ENCODE assay signal across 15 mouse cellular contexts in genomic region chr14:25301336-25302031, GRCm38 (mm10).
A peak's percentile ranks its signal among the peaks of the same experiment; 100 is the strongest.
DNase-seq lines count a peak whose midpoint lies in the region; ATAC-seq and TF ChIP-seq lines count a peak whose summit lies in the region.
"Had no signal": no experiment of that assay in that cellular context is flagged by ENCODE, and none has a peak within 500 bp of the region (broad histone marks: within the 10 kb centered on the region; RNA-seq: fewer than 3 reads in every experiment).

No protein-coding gene starts in this region.

- ATAC-seq in kidney, embryonic 15.5 days (replicated peaks; ENCODE audit: low FRiP score), result no peak
- ATAC-seq in granulocyte monocyte progenitor cell, adult 5-6 weeks (replicated peaks; ENCODE audit: poor library complexity, severe bottlenecking), result peak; percentile 93
- no peak for ATAC-seq in midbrain, embryonic 16.5 days
- ATAC-seq: inflammation-experienced regulatory T-cells, adult 6 months had no signal

- no peaks in the 10 kb centered on the region for H3K27me3 ChIP-seq in kidney, adult 2 months (replicated peaks; ENCODE audit: control insufficient read depth, insufficient read depth, low read length)
- H3K27me3 ChIP-seq in kidney, embryonic 15.5 days, result 0 out of 2 replicates have a peak, but pooled peaks cover 3% of the 10 kb centered on the region
- H3K27me3 ChIP-seq in midbrain, embryonic 16.5 days (ENCODE audit: control insufficient read depth, insufficient read depth, low read depth, low read length), result no peaks in the 10 kb centered on the region
- H3K27me3 ChIP-seq: embryonic facial prominence, embryonic 15.5 days; heart, embryonic 12.5 days had no signal

- H3K27ac ChIP-seq in kidney, adult 2 months (ENCODE audit: insufficient read depth, low read depth, low read length), result no peak overlapping the region
- no peak overlapping the region for H3K27ac ChIP-seq in kidney, embryonic 15.5 days
- H3K27ac ChIP-seq in midbrain, embryonic 16.5 days (ENCODE audit: low read length), result no peak overlapping the region
- H3K27ac ChIP-seq: embryonic facial prominence, embryonic 15.5 days; liver, embryonic 14.5 days had no signal

- no peaks in the 10 kb centered on the region for H3K36me3 ChIP-seq in kidney, adult 2 months (ENCODE audit: control insufficient read depth, insufficient read depth, low read length)
- H3K36me3 ChIP-seq in kidney, embryonic 15.5 days, result no peaks in the 10 kb centered on the region
- no peaks in the 10 kb centered on the region for H3K36me3 ChIP-seq in midbrain, embryonic 16.5 days (ENCODE audit: control insufficient read depth, insufficient read depth, low read length)
- H3K36me3 ChIP-seq: embryonic facial prominence, embryonic 15.5 days; heart, embryonic 12.5 days had no signal

- no peak for TF ChIP-seq CTCF in kidney, adult 2 months (conservative IDR thresholded peaks at IDR 0.05; ENCODE audit: insufficient read depth, insufficient read length, low read depth, low read length)

- no peak overlapping the region for H3K4me2 ChIP-seq in kidney, embryonic 15.5 days
- H3K4me2 ChIP-seq in midbrain, embryonic 16.5 days (ENCODE audit: low read length), result peak overlapping the region; percentile 25; the same call in 1 of the 2 replicates
- H3K4me2 ChIP-seq: embryonic facial prominence, embryonic 15.5 days; heart, embryonic 12.5 days had no signal

- no peaks in the 10 kb centered on the region for H3K9me3 ChIP-seq in kidney, embryonic 15.5 days (replicated peaks)
- H3K9me3 ChIP-seq in midbrain, embryonic 16.5 days (replicated peaks; ENCODE audit: control insufficient read depth, low read length, poor library complexity, severe bottlenecking), result no peaks in the 10 kb centered on the region
- H3K9me3 ChIP-seq: embryonic facial prominence, embryonic 15.5 days; heart, embryonic 12.5 days had no signal

- TF ChIP-seq POLR2A in kidney, adult 2 months (IDR thresholded peaks at IDR 0.05; ENCODE audit: low read depth, low read length), result no peak

- peaks cover 5% of the 10 kb centered on the region; the same call in 1 of the 2 replicates for H3K4me1 ChIP-seq in kidney, adult 2 months (ENCODE audit: control insufficient read depth, insufficient read depth, low read length)
- peaks cover 32% of the 10 kb centered on the region for H3K4me1 ChIP-seq in kidney, embryonic 15.5 days
- peaks cover 19% of the 10 kb centered on the region for H3K4me1 ChIP-seq in midbrain, embryonic 16.5 days (ENCODE audit: control insufficient read depth, insufficient read depth, low read length)

- peak overlapping the region; percentile 21 for H3K4me3 ChIP-seq in kidney, adult 2 months (ENCODE audit: insufficient read depth, low read depth, low read length)
- no peak overlapping the region for H3K4me3 ChIP-seq in kidney, embryonic 15.5 days (replicated peaks)
- no peak overlapping the region for H3K4me3 ChIP-seq in midbrain, embryonic 16.5 days (ENCODE audit: low read depth, low read length)
- H3K4me3 ChIP-seq: embryonic facial prominence, embryonic 15.5 days; heart, embryonic 12.5 days; megakaryocyte, embryonic 14.5 days had no signal

- H3K9ac ChIP-seq in kidney, embryonic 15.5 days, result no peak overlapping the region
- peak overlapping the region; percentile 39; the same call in 1 of the 2 replicates for H3K9ac ChIP-seq in midbrain, embryonic 16.5 days (ENCODE audit: low read depth, low read length)
- H3K9ac ChIP-seq: embryonic facial prominence, embryonic 15.5 days; heart, embryonic 12.5 days; liver, embryonic 14.5 days had no signal

- DNase-seq in kidney, adult 2 months, result no peak
- DNase-seq in R1 (ENCODE audit: low read depth, low spot score), result peak; percentile 17
- DNase-seq in adrenal gland, adult 18-20 months (ENCODE audit: low spot score in 2 of 2), result no peak
- no peak for DNase-seq in layer of hippocampus, adult 9-10 months (ENCODE audit: low spot score)
- DNase-seq in adrenal gland, postnatal 25 days, result no peak
- DNase-seq: cerebellum, postnatal 14 days; kidney, postnatal 25 days had no signal

- WGBS in kidney, adult 2 months, result 67% methylated on average over 9 of the region's 9 CpGs
- WGBS in kidney, embryonic 15.5 days, result 58% methylated on average over 9 of the region's 9 CpGs
- 32% methylated on average over 9 of the region's 9 CpGs for WGBS in midbrain, embryonic 16.5 days
